Mouse (Mus musculus) lung, postnatal 0 days (tissue): ENCODE measurements around the gene Gm21750.

ENCODE experiments used
- CTCF ChIP-seq: IDR thresholded peaks from 2 replicates; pipeline ENCODE4 v1.5.1; 2016; ENCODE audit warnings: antibody characterized with exemption, mild to moderate bottlenecking
- EP300 ChIP-seq: IDR thresholded peaks from 2 replicates; pipeline ENCODE4 v1.6.1; 2016; ENCODE audit warnings: antibody characterized with exemption, mild to moderate bottlenecking, control low read depth

DNA sequence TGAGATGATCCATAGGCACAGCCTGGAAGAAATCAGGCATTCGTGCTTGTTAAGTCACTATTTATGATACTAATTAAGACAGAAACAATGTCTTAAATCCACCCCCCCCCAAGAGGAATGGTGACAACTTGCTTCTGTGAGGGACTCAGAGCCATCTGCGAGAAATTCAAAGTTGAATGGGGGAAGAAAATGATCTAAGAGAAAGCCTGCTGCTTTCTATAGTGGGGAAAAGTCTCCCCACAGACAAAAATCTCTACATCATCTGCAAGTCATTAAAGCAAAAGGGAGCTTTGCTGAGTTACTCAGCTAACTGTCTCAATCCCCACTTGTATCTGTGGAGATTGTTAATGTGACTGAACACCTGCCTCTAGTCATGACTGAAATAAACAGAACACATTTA, 27.4 kb downstream of the Gm21750 start:
- no peak for TF ChIP-seq CTCF
- TF ChIP-seq EP300: no peak
